Mouse (Mus musculus): ENCODE data around the gene Snip1. TPM values are rescaled to one million over a fixed set of nuclear protein-coding genes. Genes with fewer than 3 reads are reported as not detected.

Gene Snip1
- polyA plus RNA-seq, 1 experiment from 2014 or later: 13.6 TPM

GRCm38 (mm10) chr4:125115081-125115480, 48.6 kb downstream of the Snip1 start:
- H3K4me3 ChIP-seq (ENCODE audit: low read depth, low read length): no peak overlapping the region
- 75% methylated on average over 4 of the region's 4 CpGs for WGBS
- ATAC-seq: no peak
- peaks cover 4% of the 10 kb centered on the region; the same call in 1 of the 2 replicates for H3K4me1 ChIP-seq (replicated peaks; ENCODE audit: control insufficient read depth, insufficient read depth, low read length)
- peak overlapping the region; percentile 39; the same call in 1 of the 2 replicates for H3K4me2 ChIP-seq (replicated peaks; ENCODE audit: low read depth)
- peaks cover 18% of the 10 kb centered on the region for H3K36me3 ChIP-seq (ENCODE audit: control insufficient read depth, insufficient read depth)
- H3K27me3 ChIP-seq (replicated peaks; ENCODE audit: control insufficient read depth, insufficient read depth, low read length): no peaks in the 10 kb centered on the region
- H3K9ac ChIP-seq (ENCODE audit: low read depth, low read length): no peak overlapping the region
- no peaks in the 10 kb centered on the region for H3K9me3 ChIP-seq (ENCODE audit: control insufficient read depth)
- 0 out of 2 replicates have a peak overlapping the region, but pooled peaks have one; percentile 4 for H3K27ac ChIP-seq (ENCODE audit: low read depth, low read length)
- no peak for TF ChIP-seq CTCF (IDR thresholded peaks at IDR 0.05; ENCODE audit: low read depth)

GRCm38 (mm10) chr4:125115710-125116089, 49.2 kb downstream of the Snip1 start:
- peak; percentile 84 for ATAC-seq
- Histone ChIP-seq H3K36me3 (ENCODE audit: control insufficient read depth, insufficient read depth) (peaks cover 24% of the 10 kb centered on the region), H3K4me1 (replicated peaks; ENCODE audit: control insufficient read depth, insufficient read depth, low read length) (peaks cover 4% of the 10 kb centered on the region; the same call in 1 of the 2 replicates), H3K9ac (ENCODE audit: low read depth, low read length) (no peak overlapping the region), H3K27ac (ENCODE audit: low read depth, low read length) (peak overlapping the region; percentile 77), H3K27me3 (replicated peaks; ENCODE audit: control insufficient read depth, insufficient read depth, low read length) (no peaks in the 10 kb centered on the region), H3K9me3 (ENCODE audit: control insufficient read depth) (no peaks in the 10 kb centered on the region), H3K4me3 (ENCODE audit: low read depth, low read length) (no peak overlapping the region), H3K4me2 (replicated peaks; ENCODE audit: low read depth) (no peak overlapping the region; the same call in 1 of the 2 replicates)
- TF ChIP-seq CTCF (IDR thresholded peaks at IDR 0.05; ENCODE audit: low read depth): no peak
- WGBS: 13% methylated on average over 6 of the region's 6 CpGs

GRCm38 (mm10) chr4:125116090-125116861, 49.8 kb downstream of the Snip1 start:
- Histone ChIP-seq H3K9ac (ENCODE audit: low read depth, low read length) (no peak overlapping the region), H3K27ac (ENCODE audit: low read depth, low read length) (peak overlapping the region; percentile 77)
- peak; percentile 66 for ATAC-seq

GRCm38 (mm10) chr4:125116929-125117328, 50.5 kb downstream of the Snip1 start:
- WGBS: 48% methylated on average over 13 of the region's 13 CpGs
- Histone ChIP-seq H3K9me3 (ENCODE audit: control insufficient read depth) (no peaks in the 10 kb centered on the region), H3K9ac (ENCODE audit: low read depth, low read length) (no peak overlapping the region), H3K4me3 (ENCODE audit: low read depth, low read length) (no peak overlapping the region), H3K4me2 (replicated peaks; ENCODE audit: low read depth) (no peak overlapping the region), H3K36me3 (ENCODE audit: control insufficient read depth, insufficient read depth) (peaks cover 26% of the 10 kb centered on the region), H3K4me1 (replicated peaks; ENCODE audit: control insufficient read depth, insufficient read depth, low read length) (peaks cover 9% of the 10 kb centered on the region; the same call in 1 of the 2 replicates), H3K27me3 (replicated peaks; ENCODE audit: control insufficient read depth, insufficient read depth, low read length) (no peaks in the 10 kb centered on the region), H3K27ac (ENCODE audit: low read depth, low read length) (no peak overlapping the region; the same call in 1 of the 2 replicates)
- ATAC-seq: no peak
- TF ChIP-seq CTCF (IDR thresholded peaks at IDR 0.05; ENCODE audit: low read depth): no peak

More at GRCm38 (mm10) chr4:125116090-125116861, 49.8 kb downstream of the Snip1 start:
- Histone ChIP-seq H3K4me1 (replicated peaks; ENCODE audit: control insufficient read depth, insufficient read depth, low read length) (peaks cover 4% of the 10 kb centered on the region; the same call in 1 of the 2 replicates), H3K4me2 (replicated peaks; ENCODE audit: low read depth) (no peak overlapping the region; the same call in 1 of the 2 replicates), H3K4me3 (ENCODE audit: low read depth, low read length) (no peak overlapping the region), H3K36me3 (ENCODE audit: control insufficient read depth, insufficient read depth) (peaks cover 29% of the 10 kb centered on the region), H3K9me3 (ENCODE audit: control insufficient read depth) (no peaks in the 10 kb centered on the region), H3K27me3 (replicated peaks; ENCODE audit: control insufficient read depth, insufficient read depth, low read length) (no peaks in the 10 kb centered on the region)
- no peak for TF ChIP-seq CTCF (IDR thresholded peaks at IDR 0.05; ENCODE audit: low read depth)
- 57% methylated on average over 9 of the region's 9 CpGs for WGBS

GRCm38 (mm10) chr4:125117902-125118320, 51.4 kb downstream of the Snip1 start:
- no peak overlapping the region for H3K4me2 ChIP-seq (replicated peaks; ENCODE audit: low read depth)
- H3K9ac ChIP-seq (ENCODE audit: low read depth, low read length): no peak overlapping the region
- peaks cover 26% of the 10 kb centered on the region for H3K36me3 ChIP-seq (ENCODE audit: control insufficient read depth, insufficient read depth)
- 0 out of 2 replicates have a peak, but pooled peaks have one; percentile 9 for TF ChIP-seq CTCF (IDR thresholded peaks at IDR 0.05; ENCODE audit: low read depth)
- H3K9me3 ChIP-seq (ENCODE audit: control insufficient read depth): no peaks in the 10 kb centered on the region
- H3K27ac ChIP-seq (ENCODE audit: low read depth, low read length): no peak overlapping the region
- H3K27me3 ChIP-seq (replicated peaks; ENCODE audit: control insufficient read depth, insufficient read depth, low read length): no peaks in the 10 kb centered on the region
- peaks cover 15% of the 10 kb centered on the region; the same call in 1 of the 2 replicates for H3K4me1 ChIP-seq (replicated peaks; ENCODE audit: control insufficient read depth, insufficient read depth, low read length)
- no peak for ATAC-seq
- no peak overlapping the region for H3K4me3 ChIP-seq (ENCODE audit: low read depth, low read length)
- 81% methylated on average over 7 of the region's 7 CpGs for WGBS

- H3K27me3 ChIP-seq (replicated peaks; ENCODE audit: control insufficient read depth, insufficient read depth, low read length): no peaks in the 10 kb centered on the region
- ATAC-seq: no peak
- no peak overlapping the region for H3K4me2 ChIP-seq (replicated peaks; ENCODE audit: low read depth)
- H3K9ac ChIP-seq (ENCODE audit: low read depth, low read length): no peak overlapping the region
- no peak overlapping the region for H3K27ac ChIP-seq (ENCODE audit: low read depth, low read length)
- no peaks in the 10 kb centered on the region for H3K9me3 ChIP-seq (ENCODE audit: control insufficient read depth)
- WGBS: 67% methylated on average over 10 of the region's 10 CpGs
- H3K4me1 ChIP-seq (replicated peaks; ENCODE audit: control insufficient read depth, insufficient read depth, low read length): peaks cover 22% of the 10 kb centered on the region
- H3K4me3 ChIP-seq (ENCODE audit: low read depth, low read length): no peak overlapping the region
- peaks cover 26% of the 10 kb centered on the region for H3K36me3 ChIP-seq (ENCODE audit: control insufficient read depth, insufficient read depth)
- peak; percentile 28; the same call in 1 of the 2 replicates for TF ChIP-seq CTCF (IDR thresholded peaks at IDR 0.05; ENCODE audit: low read depth)
Measured at GRCm38 (mm10) chr4:125119070-125119469, 52.6 kb downstream of the Snip1 start.
